Mouse (Mus musculus): ENCODE data around the gene Cul1. TPM values are rescaled to one million over a fixed set of nuclear protein-coding genes. Genes with fewer than 3 reads are reported as not detected.

Gene Cul1
- polyA plus RNA-seq, 1 experiment from 2014 or later, result 179 TPM

DNA sequence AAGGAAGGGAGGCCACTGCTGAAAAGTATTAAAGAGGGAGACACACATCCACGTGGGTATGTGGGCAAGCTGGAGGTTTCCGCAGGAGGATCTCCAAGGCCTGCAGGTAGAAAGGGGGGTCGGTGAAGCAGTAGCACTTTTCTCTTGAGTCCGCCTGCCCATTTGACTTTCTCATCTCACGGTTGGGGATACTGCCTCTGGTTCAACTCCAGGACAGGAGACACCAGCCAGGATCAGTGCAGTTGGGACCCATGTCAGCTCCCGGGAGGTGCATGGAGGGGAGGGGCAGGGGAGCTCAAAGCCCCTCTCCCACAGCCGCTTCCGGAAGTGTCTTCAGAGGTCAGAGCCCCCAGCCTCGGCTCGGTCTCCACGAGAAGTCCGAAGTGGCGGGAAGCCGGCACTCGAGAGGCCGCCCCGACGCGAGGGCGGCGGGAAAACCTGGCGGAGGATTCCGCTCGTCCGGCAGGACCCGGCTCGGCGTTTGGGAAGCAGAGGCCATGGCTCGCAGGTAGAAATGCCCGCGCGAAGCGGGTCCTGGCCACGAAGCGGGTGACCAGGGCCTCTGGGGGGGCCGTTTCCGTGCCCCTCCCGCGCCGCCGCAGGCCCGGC lies 428 bp downstream of the Cul1 start:
- Histone ChIP-seq H3K4me1 (peaks cover 33% of the 10 kb centered on the region), H3K36me3 (ENCODE audit: poor library complexity, severe bottlenecking) (no peaks in the 10 kb centered on the region), H3K4me2 (peak overlapping the region; percentile 85), H3K27me3 (no peaks in the 10 kb centered on the region), H3K4me3 (peak overlapping the region; percentile 97), H3K9ac (peak overlapping the region; percentile 98), H3K9me3 (replicated peaks) (no peaks in the 10 kb centered on the region), H3K27ac (peak overlapping the region; percentile 98)
- peak; percentile 71 for ATAC-seq
- under 1% methylated on average over 42 of the region's 42 CpGs for WGBS

GRCm38 (mm10) chr6:47454131-47454574 lies 955 bp downstream of the Cul1 start:
- Histone ChIP-seq H3K4me1 (peaks cover 33% of the 10 kb centered on the region), H3K27ac (peak overlapping the region; percentile 98), H3K27me3 (no peaks in the 10 kb centered on the region), H3K4me2 (peak overlapping the region; percentile 85), H3K36me3 (ENCODE audit: poor library complexity, severe bottlenecking) (no peaks in the 10 kb centered on the region), H3K4me3 (peak overlapping the region; percentile 97), H3K9ac (peak overlapping the region; percentile 98), H3K9me3 (replicated peaks) (no peaks in the 10 kb centered on the region)
- peak; percentile 90 for ATAC-seq
- under 1% methylated on average over 43 of the region's 72 CpGs for WGBS

GRCm38 (mm10) chr6:47454575-47455571 lies 1.7 kb downstream of the Cul1 start:
- H3K9ac ChIP-seq, result peak overlapping the region; percentile 98
- no peaks in the 10 kb centered on the region for H3K27me3 ChIP-seq
- no peaks in the 10 kb centered on the region for H3K36me3 ChIP-seq (ENCODE audit: poor library complexity, severe bottlenecking)
- H3K9me3 ChIP-seq (replicated peaks), result no peaks in the 10 kb centered on the region
- peak overlapping the region; percentile 85 for H3K4me2 ChIP-seq
- peak overlapping the region; percentile 98 for H3K27ac ChIP-seq
- H3K4me3 ChIP-seq, result peak overlapping the region; percentile 97
- peak; percentile 82 for ATAC-seq
- peaks cover 33% of the 10 kb centered on the region for H3K4me1 ChIP-seq
- under 1% methylated on average over 69 of the region's 79 CpGs for WGBS

GRCm38 (mm10) chr6:47455843-47456242 lies 2.6 kb downstream of the Cul1 start:
- no peak overlapping the region for H3K27ac ChIP-seq
- no peaks in the 10 kb centered on the region for H3K36me3 ChIP-seq (ENCODE audit: poor library complexity, severe bottlenecking)
- no peak for ATAC-seq
- peak overlapping the region; percentile 85 for H3K4me2 ChIP-seq
- no peaks in the 10 kb centered on the region for H3K27me3 ChIP-seq
- H3K9ac ChIP-seq, result peak overlapping the region; percentile 98
- WGBS, result 70% methylated on average over 1 of the region's 1 CpGs
- peak overlapping the region; percentile 97 for H3K4me3 ChIP-seq
- H3K9me3 ChIP-seq (replicated peaks), result no peaks in the 10 kb centered on the region
- H3K4me1 ChIP-seq, result peaks cover 33% of the 10 kb centered on the region

DNA sequence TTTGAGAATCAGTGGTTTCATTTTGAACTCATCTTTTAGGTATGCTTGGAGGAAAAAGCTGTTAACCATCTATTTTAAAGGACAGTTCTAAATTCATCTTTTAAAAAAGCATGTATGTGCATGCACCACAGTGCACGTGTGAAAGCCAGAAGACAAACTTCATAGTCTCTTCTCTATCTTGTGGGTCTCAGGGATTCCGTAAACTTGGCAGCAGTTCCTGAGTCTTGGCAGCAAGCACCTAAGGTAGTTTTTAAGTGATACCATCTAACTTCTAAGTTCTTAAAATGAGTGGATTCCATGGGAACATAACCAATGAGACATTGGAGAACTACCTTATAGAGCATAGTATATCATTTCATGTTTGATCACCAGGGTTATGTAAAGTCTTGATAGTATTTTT lies 3.7 kb downstream of the Cul1 start:
- Histone ChIP-seq H3K4me1 (peaks cover 33% of the 10 kb centered on the region), H3K36me3 (ENCODE audit: poor library complexity, severe bottlenecking) (no peaks in the 10 kb centered on the region), H3K9ac (no peak overlapping the region), H3K4me3 (no peak overlapping the region), H3K27me3 (no peaks in the 10 kb centered on the region), H3K9me3 (replicated peaks) (no peaks in the 10 kb centered on the region), H3K27ac (no peak overlapping the region), H3K4me2 (peak overlapping the region; percentile 28)
- no peak for ATAC-seq
- 68% methylated on average over 2 of the region's 2 CpGs for WGBS

GRCm38 (mm10) chr6:47465400-47465799 lies 12.2 kb downstream of the Cul1 start:
- no peak overlapping the region for H3K9ac ChIP-seq
- WGBS, result 77% methylated on average over 2 of the region's 2 CpGs
- peaks cover 6% of the 10 kb centered on the region for H3K36me3 ChIP-seq (ENCODE audit: poor library complexity, severe bottlenecking)
- no peak for ATAC-seq
- H3K4me2 ChIP-seq, result no peak overlapping the region
- peaks cover 10% of the 10 kb centered on the region; the same call in 1 of the 2 replicates for H3K9me3 ChIP-seq (replicated peaks)
- no peak overlapping the region for H3K27ac ChIP-seq
- no peaks in the 10 kb centered on the region for H3K27me3 ChIP-seq
- H3K4me1 ChIP-seq, result no peaks in the 10 kb centered on the region
- no peak overlapping the region for H3K4me3 ChIP-seq

GRCm38 (mm10) chr6:47466488-47466887 lies 13.3 kb downstream of the Cul1 start:
- no peaks in the 10 kb centered on the region for H3K4me1 ChIP-seq
- H3K9me3 ChIP-seq (replicated peaks), result peaks cover 10% of the 10 kb centered on the region; the same call in 1 of the 2 replicates
- no peak overlapping the region for H3K4me3 ChIP-seq
- H3K36me3 ChIP-seq (ENCODE audit: poor library complexity, severe bottlenecking), result peaks cover 6% of the 10 kb centered on the region
- H3K27me3 ChIP-seq, result no peaks in the 10 kb centered on the region
- H3K9ac ChIP-seq, result no peak overlapping the region
- H3K27ac ChIP-seq, result no peak overlapping the region
- WGBS, result 99% methylated on average over 2 of the region's 2 CpGs
- no peak for ATAC-seq
- no peak overlapping the region for H3K4me2 ChIP-seq

GRCm38 (mm10) chr6:47467058-47467457 lies 13.9 kb downstream of the Cul1 start:
- Histone ChIP-seq H3K36me3 (ENCODE audit: poor library complexity, severe bottlenecking) (peaks cover 6% of the 10 kb centered on the region), H3K27me3 (no peaks in the 10 kb centered on the region), H3K4me1 (no peaks in the 10 kb centered on the region), H3K9ac (no peak overlapping the region), H3K9me3 (replicated peaks) (peaks cover 10% of the 10 kb centered on the region; the same call in 1 of the 2 replicates), H3K4me2 (no peak overlapping the region), H3K27ac (no peak overlapping the region), H3K4me3 (no peak overlapping the region)
- no peak for ATAC-seq

DNA sequence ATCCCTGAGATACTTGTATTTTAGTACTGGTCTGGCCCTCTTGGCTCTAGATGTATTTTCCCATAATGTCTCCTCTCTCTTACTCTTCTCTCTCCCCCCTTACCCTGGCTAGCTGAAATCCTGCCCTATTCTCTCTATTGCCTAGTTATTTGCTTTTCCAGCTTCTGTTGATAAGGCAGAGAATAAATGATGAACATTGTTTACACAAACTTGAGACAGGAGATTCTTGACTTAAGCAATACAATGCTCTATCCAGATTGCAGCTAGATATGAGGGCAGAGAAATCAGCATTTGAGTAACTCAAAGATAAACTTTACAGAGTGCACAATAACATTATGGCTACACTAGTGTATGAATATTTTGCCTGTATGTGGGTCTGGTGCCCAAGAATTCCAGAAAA lies 16.6 kb downstream of the Cul1 start:
- peaks cover 10% of the 10 kb centered on the region for H3K36me3 ChIP-seq (ENCODE audit: poor library complexity, severe bottlenecking)
- no peaks in the 10 kb centered on the region for H3K4me1 ChIP-seq
- H3K9ac ChIP-seq, result no peak overlapping the region
- ATAC-seq, result no peak
- no peaks in the 10 kb centered on the region for H3K27me3 ChIP-seq
- no peak overlapping the region for H3K27ac ChIP-seq
- H3K4me2 ChIP-seq, result no peak overlapping the region
- peaks cover 10% of the 10 kb centered on the region; the same call in 1 of the 2 replicates for H3K9me3 ChIP-seq (replicated peaks)
- no peak overlapping the region for H3K4me3 ChIP-seq

GRCm38 (mm10) chr6:47472444-47472843 lies 19.2 kb downstream of the Cul1 start:
- Histone ChIP-seq H3K4me2 (no peak overlapping the region), H3K36me3 (ENCODE audit: poor library complexity, severe bottlenecking) (peaks cover 10% of the 10 kb centered on the region), H3K4me1 (no peaks in the 10 kb centered on the region), H3K27me3 (no peaks in the 10 kb centered on the region), H3K27ac (no peak overlapping the region), H3K9ac (no peak overlapping the region), H3K4me3 (no peak overlapping the region), H3K9me3 (replicated peaks) (peaks cover 15% of the 10 kb centered on the region; the same call in 1 of the 2 replicates)
- ATAC-seq, result no peak

DNA sequence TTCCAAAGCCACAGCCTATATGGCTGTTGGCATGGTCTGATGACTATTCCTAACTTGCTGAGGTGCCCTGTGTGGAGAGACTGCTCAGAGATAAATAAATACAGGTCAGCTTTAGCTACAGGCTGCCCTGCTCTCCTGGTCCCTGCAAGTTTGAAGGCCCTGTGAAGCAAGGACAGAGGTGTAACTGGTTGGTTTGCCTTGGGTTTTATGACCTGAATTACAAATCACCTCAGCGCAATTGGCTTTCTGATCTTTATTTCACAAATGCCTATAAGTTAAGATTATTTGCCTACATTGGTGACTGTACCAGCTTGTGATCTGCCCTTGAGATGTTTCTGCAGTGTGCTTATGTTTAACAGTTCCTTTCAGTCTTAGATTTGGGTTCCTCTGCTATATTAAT lies 28.8 kb downstream of the Cul1 start:
- Histone ChIP-seq H3K9me3 (replicated peaks) (no peaks in the 10 kb centered on the region; the same call in 1 of the 2 replicates), H3K4me1 (no peaks in the 10 kb centered on the region), H3K9ac (no peak overlapping the region), H3K4me2 (no peak overlapping the region), H3K27me3 (no peaks in the 10 kb centered on the region), H3K4me3 (no peak overlapping the region), H3K36me3 (ENCODE audit: poor library complexity, severe bottlenecking) (peaks cover 13% of the 10 kb centered on the region; the same call in 1 of the 2 replicates), H3K27ac (no peak overlapping the region)
- ATAC-seq, result no peak
- WGBS, result 94% methylated on average over 1 of the region's 1 CpGs

- H3K27me3 ChIP-seq, result no peaks in the 10 kb centered on the region
These were observed 41.4 kb downstream of the Cul1 start for GRCm38 (mm10) chr6:47494562-47494961.

More at GRCm38 (mm10) chr6:47494562-47494961, 41.4 kb downstream of the Cul1 start:
- Histone ChIP-seq H3K36me3 (ENCODE audit: poor library complexity, severe bottlenecking) (peaks cover 6% of the 10 kb centered on the region; the same call in 1 of the 2 replicates), H3K4me2 (no peak overlapping the region), H3K4me1 (no peaks in the 10 kb centered on the region), H3K27ac (no peak overlapping the region), H3K9ac (no peak overlapping the region), H3K4me3 (no peak overlapping the region), H3K9me3 (replicated peaks) (no peaks in the 10 kb centered on the region)
- 94% methylated on average over 4 of the region's 4 CpGs for WGBS
- ATAC-seq, result no peak

Measured in forebrain, embryonic 13.5 days (tissue).